Mouse (Mus musculus) liver, adult (tissue): Measurements from ENCODE around the gene Hspa4l.

ENCODE experiments used
- GATA4 ChIP-seq: IDR thresholded peaks from 2 replicates; pipeline ENCODE4 v1.6.1; 2014; ENCODE audit warnings: mild to moderate bottlenecking, low read length; ENCODE audit not compliant: insufficient replicate concordance

Hspa4l gene

GRCm38 (mm10) chr3:40798500-40798899, 54.2 kb downstream of the Hspa4l start:
- TF ChIP-seq GATA4: no peak

GRCm38 (mm10) chr3:40799530-40800372, 55.5 kb downstream of the Hspa4l start, which contains the start of gene Plk4:
TSS of gene Plk4 (plus strand) at chr3:40800019.
- TF ChIP-seq GATA4: no peak; the same call in 1 of the 2 replicates

- TF ChIP-seq GATA4: no peak
These were observed 56.1 kb downstream of the Hspa4l start for GRCm38 (mm10) chr3:40800373-40800823.

GRCm38 (mm10) chr3:40806871-40807270, 62.6 kb downstream of the Hspa4l start:
- no peak for TF ChIP-seq GATA4

- no peak for TF ChIP-seq GATA4
These were observed 64.4 kb downstream of the Hspa4l start for GRCm38 (mm10) chr3:40808686-40809085.

- TF ChIP-seq GATA4: no peak
These were observed 65.6 kb downstream of the Hspa4l start for GRCm38 (mm10) chr3:40809894-40810293.

GRCm38 (mm10) chr3:40813275-40813674, 69.0 kb downstream of the Hspa4l start:
- TF ChIP-seq GATA4: no peak
